Comparison of ENCODE assay signal across 8 mouse cellular contexts in the genomic region with DNA sequence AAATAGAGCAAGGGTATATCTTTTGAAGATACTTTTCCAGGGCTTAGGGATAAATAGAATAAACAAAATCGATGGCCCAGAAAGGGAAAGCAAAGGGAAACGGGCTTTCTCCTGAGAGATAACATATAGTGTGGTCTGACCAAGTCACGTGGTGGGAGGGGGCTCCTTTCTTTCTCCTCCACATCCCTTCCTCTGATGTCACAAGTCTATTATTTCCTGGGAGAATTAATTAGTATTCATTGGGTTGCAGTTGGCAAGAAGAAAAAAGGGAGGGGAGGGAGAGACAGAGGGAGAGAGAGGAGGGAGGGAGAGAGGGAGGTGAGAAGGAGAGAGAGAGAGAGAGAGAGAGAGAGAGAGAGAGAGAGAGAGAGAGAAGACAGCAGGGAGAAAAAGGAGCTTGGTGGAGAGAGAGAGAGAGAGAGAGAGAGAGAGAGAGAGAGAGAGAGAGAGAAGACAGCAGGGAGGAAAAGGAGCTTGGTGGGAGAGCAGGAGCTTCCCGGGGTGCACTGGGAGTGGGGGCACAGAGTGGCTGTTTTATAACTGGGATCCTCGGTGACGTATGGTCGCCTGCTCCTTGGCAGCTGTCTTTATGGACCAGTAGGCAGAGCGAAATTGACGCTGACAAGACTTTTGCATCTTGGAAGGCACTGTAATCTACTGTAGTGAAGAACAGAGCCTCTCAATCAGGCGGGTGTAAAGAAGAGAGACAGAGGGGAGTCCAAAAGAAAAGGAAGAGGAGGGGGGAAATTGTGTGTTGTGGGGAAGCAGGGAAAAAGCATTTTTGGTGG.
DNase-seq lines count a peak whose midpoint lies in the region; ATAC-seq and TF ChIP-seq lines count a peak whose summit lies in the region.

No protein-coding gene starts in this region.

- no peak for DNase-seq in gastrocnemius, adult 2 months
- DNase-seq in gastrocnemius, postnatal 4 days (ENCODE audit: low spot score in 2 of 2): no peak
- peak; percentile 96 for DNase-seq in brain, embryonic 14.5 days (ENCODE audit: low read depth)
- DNase-seq in forebrain, embryonic 11.5 days (ENCODE audit: low spot score): peak; percentile 61
- peak; percentile 43 to 48 for DNase-seq in layer of hippocampus, adult 8-10 months (ENCODE audit: low spot score in 2 of 2)
- peak; percentile 50 for DNase-seq in neural tube, embryonic 11.5 days (ENCODE audit: low spot score)
- DNase-seq in ovary, postnatal 36 days (ENCODE audit: low spot score): no peak
- DNase-seq in urinary bladder, adult 18-20 months (ENCODE audit: low spot score in 2 of 2): no peak

- H3K27ac ChIP-seq in gastrocnemius, adult 2 months: no peak overlapping the region
- H3K27ac ChIP-seq in forebrain, embryonic 11.5 days (ENCODE audit: low read depth, low read length): peak overlapping the region; percentile 84
- H3K27ac ChIP-seq in neural tube, embryonic 11.5 days (ENCODE audit: low read depth, low read length): peak overlapping the region; percentile 78

- peak; percentile 92 for ATAC-seq in forebrain, embryonic 11.5 days (replicated peaks; ENCODE audit: low FRiP score)
- ATAC-seq in neural tube, embryonic 11.5 days (ENCODE audit: insufficient read depth, low FRiP score, low TSS enrichment): peak; percentile 93

- no peak for TF ChIP-seq CTCF in gastrocnemius, adult 2 months (IDR thresholded peaks at IDR 0.05)
- no peak for TF ChIP-seq CTCF in brain, embryonic 14.5 days (IDR thresholded peaks at IDR 0.05; ENCODE audit: borderline replicate concordance, extremely low read depth, insufficient read depth, insufficient read length)

- H3K4me1 ChIP-seq in forebrain, embryonic 11.5 days (replicated peaks; ENCODE audit: control insufficient read depth, insufficient read depth, low read length): no peaks in the 10 kb centered on the region
- no peaks in the 10 kb centered on the region for H3K4me1 ChIP-seq in neural tube, embryonic 11.5 days (ENCODE audit: control insufficient read depth, insufficient read depth, low read length)

- H3K27me3 ChIP-seq in forebrain, embryonic 11.5 days (ENCODE audit: control insufficient read depth, insufficient read depth, low read length): peaks cover 3% of the 10 kb centered on the region
- H3K27me3 ChIP-seq in neural tube, embryonic 11.5 days (ENCODE audit: control insufficient read depth, insufficient read depth, low read length): peaks cover 4% of the 10 kb centered on the region; the same call in 1 of the 2 replicates

- H3K4me3 ChIP-seq in gastrocnemius, adult 2 months: peak overlapping the region; percentile 38
- peak overlapping the region; percentile 37 for H3K4me3 ChIP-seq in forebrain, embryonic 11.5 days (ENCODE audit: low read depth, low read length)
- peak overlapping the region; percentile 38 for H3K4me3 ChIP-seq in neural tube, embryonic 11.5 days (ENCODE audit: low read depth, low read length)

- peak overlapping the region; percentile 38; the same call in 1 of the 2 replicates for H3K4me2 ChIP-seq in forebrain, embryonic 11.5 days (ENCODE audit: low read depth, low read length, severe bottlenecking)
- peak overlapping the region; percentile 36 for H3K4me2 ChIP-seq in neural tube, embryonic 11.5 days (ENCODE audit: low read depth)

- 24% methylated on average over 10 of the region's 10 CpGs for WGBS in forebrain, embryonic 11.5 days
- WGBS in neural tube, embryonic 11.5 days: 18% methylated on average over 10 of the region's 10 CpGs

- H3K9me3 ChIP-seq in forebrain, embryonic 11.5 days (ENCODE audit: control insufficient read depth, low read length): no peaks in the 10 kb centered on the region
- H3K9me3 ChIP-seq in neural tube, embryonic 11.5 days (ENCODE audit: control insufficient read depth, low read length): no peaks in the 10 kb centered on the region

- H3K9ac ChIP-seq in forebrain, embryonic 11.5 days (ENCODE audit: low read length): peak overlapping the region; percentile 52
- H3K9ac ChIP-seq in neural tube, embryonic 11.5 days (ENCODE audit: low read length): peak overlapping the region; percentile 58

- intact Hi-C loops in gastrocnemius, adult 2 months (cut with DNase I): no loop called here

- TF ChIP-seq POLR2A in brain, embryonic 14.5 days (IDR thresholded peaks at IDR 0.05; ENCODE audit: borderline replicate concordance, extremely low read depth, insufficient read depth, insufficient read length, poor library complexity, severe bottlenecking): peak; percentile 29; the same call in 1 of the 2 replicates

- H3K36me3 ChIP-seq in forebrain, embryonic 11.5 days (ENCODE audit: control insufficient read depth, insufficient read depth, low read length): no peaks in the 10 kb centered on the region
- no peaks in the 10 kb centered on the region for H3K36me3 ChIP-seq in neural tube, embryonic 11.5 days (ENCODE audit: control insufficient read depth, insufficient read depth, low read length)

Comparison
In these comparisons a context has a peak if more than half of its experiments do, and no peak if none do; other contexts are left out.
1. DNase-seq: peak in brain, embryonic 14.5 days (single experiment), forebrain, embryonic 11.5 days (single experiment), layer of hippocampus, adult 8-10 months (2 of 2) and neural tube, embryonic 11.5 days (single experiment); none in gastrocnemius, adult 2 months (single experiment), gastrocnemius, postnatal 4 days (0 of 2), ovary, postnatal 36 days (single experiment) and urinary bladder, adult 18-20 months (0 of 2).
2. Peak in every context shown above with its lines, with median percentiles within 50 percentile points of each other: H3K4me3 ChIP-seq.